Mouse (Mus musculus): ENCODE measurements around the gene Lrr1. TPM values are rescaled to one million over a fixed set of nuclear protein-coding genes. Genes with fewer than 3 reads are reported as not detected.

Lrr1 gene
- polyA plus RNA-seq, 1 experiment = 5.1 TPM

DNA sequence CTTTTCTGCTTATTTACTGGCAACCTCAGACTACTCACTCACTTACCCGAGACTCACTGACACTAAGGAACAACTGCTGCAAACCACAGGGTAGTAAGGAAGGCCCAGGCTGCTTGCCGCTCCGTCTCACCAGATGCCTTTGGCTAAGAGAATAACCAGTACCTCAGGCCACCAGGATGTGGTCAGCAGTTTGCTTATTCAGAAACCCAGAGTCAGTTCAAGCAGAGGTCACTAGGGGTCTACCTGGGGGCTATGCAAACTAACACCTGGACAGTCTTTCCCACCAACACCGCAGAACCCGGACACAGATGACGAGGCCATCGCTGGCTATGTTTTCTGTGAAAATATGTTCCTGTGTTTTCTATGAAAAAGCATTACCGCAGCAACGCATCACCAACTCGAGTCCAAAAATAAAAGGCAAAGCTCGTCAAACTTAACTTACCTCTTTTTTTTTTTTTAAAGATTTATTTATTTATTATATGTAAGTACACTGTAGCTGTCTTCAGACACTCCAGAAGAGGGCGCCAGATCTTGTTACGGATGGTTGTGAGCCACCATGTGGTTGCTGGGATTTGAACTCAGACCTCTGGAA lies 44.7 kb downstream of the Lrr1 start:
- H3K79me2 ChIP-seq (ENCODE audit: control insufficient read depth, insufficient read depth) = no peaks in the 10 kb centered on the region
- no peak for TF ChIP-seq MYOD1 (IDR thresholded peaks at IDR 0.05; ENCODE audit: control insufficient read depth in 1 of 3, insufficient read length in 2 of 3, low read depth in 2 of 3)
- TF ChIP-seq SRF (IDR thresholded peaks at IDR 0.05; ENCODE audit: control insufficient read depth, insufficient read length, low read depth) = no peak
- TF ChIP-seq REST (IDR thresholded peaks at IDR 0.05; ENCODE audit: insufficient read depth, insufficient read length) = no peak
- TF ChIP-seq TCF3 (IDR thresholded peaks at IDR 0.05; ENCODE audit: insufficient read length, low read depth) = no peak
- TF ChIP-seq POLR2AphosphoS2 (IDR thresholded peaks at IDR 0.05; ENCODE audit: insufficient read length, low read depth) = no peak
- TF ChIP-seq POLR2A (IDR thresholded peaks at IDR 0.05; ENCODE audit: insufficient read length, low read depth) = no peak
- TF ChIP-seq MAX (IDR thresholded peaks at IDR 0.05; ENCODE audit: low read depth) = no peak

DNA sequence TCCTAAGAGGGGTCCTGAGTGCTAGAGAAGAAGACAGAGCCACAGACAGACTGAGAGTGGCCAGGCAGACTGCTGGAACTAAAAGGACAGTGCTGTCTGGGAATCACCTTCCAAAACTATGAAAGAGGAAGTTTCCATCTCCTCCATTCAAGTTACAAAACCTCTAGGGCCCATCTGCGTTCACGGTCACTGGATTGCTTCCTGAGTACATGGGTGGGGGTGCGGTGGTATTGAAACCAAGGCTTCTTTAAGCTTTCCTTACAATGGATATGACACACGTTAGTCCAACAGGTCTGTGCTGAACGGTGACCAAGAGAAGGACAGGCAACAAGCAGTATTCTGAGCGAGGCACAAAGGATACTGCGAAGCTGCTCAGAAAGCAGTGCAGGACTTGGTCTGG lies 45.8 kb downstream of the Lrr1 start:
- Histone ChIP-seq H3K79me2 (ENCODE audit: control insufficient read depth, insufficient read depth) (no peaks in the 10 kb centered on the region), H3K36me3 (ENCODE audit: control insufficient read depth, insufficient read depth) (peaks cover 3% of the 10 kb centered on the region)

More for the DNA sequence above, 44.7 kb downstream of the Lrr1 start:
- Histone ChIP-seq H3K4me2 (ENCODE audit: low read depth) (no peak overlapping the region), H3K4me3 (no peak overlapping the region), H3ac (ENCODE audit: control insufficient read depth, insufficient read length) (no peak overlapping the region), H3K27me3 (ENCODE audit: control insufficient read depth, insufficient read depth, insufficient read length) (no peaks in the 10 kb centered on the region), H3K36me3 (ENCODE audit: control insufficient read depth, insufficient read depth) (peaks cover 3% of the 10 kb centered on the region)

DNA sequence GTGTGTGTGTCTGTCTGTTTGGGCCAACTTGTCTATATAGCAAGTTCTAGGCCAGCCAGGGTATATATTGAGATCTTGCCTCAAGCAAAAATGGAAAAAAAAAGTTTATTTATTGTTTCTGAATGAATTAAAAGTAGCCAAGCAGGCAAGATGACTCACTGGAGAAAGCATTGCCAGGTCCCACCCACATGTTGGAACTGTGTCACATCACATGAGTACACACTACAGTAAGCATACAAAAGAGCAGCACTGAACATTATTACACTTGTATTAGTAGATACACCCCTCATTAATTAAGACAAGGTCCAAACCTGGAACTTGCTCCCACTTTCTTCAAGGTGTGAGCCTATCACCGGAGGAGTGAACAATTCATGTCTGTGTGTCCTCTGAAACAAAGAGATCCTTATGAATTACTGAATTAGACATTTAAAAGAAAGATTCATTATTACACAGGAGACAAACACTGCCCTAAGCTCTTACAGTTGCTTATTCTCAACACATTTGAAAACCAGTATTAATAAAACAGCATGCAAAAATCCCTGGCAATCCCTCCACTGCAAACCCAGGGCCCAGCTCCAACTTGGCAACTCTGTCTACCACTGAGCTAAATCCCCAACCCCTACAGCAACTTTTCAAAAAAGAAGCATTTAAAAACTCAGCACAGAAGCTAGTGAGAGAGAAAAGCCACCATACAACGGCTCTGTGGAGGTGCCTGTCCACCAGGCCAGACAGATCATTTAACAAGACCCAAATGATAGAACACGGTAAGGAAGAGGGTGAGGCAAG lies 46.6 kb downstream of the Lrr1 start:
- TF ChIP-seq USF1 (IDR thresholded peaks at IDR 0.05; ENCODE audit: low read depth) (no peak), POLR2A (IDR thresholded peaks at IDR 0.05; ENCODE audit: insufficient read length, low read depth) (no peak), POLR2AphosphoS2 (IDR thresholded peaks at IDR 0.05; ENCODE audit: insufficient read length, low read depth) (no peak), TCF3 (IDR thresholded peaks at IDR 0.05; ENCODE audit: insufficient read length, low read depth) (no peak), TCF12 (IDR thresholded peaks at IDR 0.05; ENCODE audit: insufficient read depth, poor library complexity, severe bottlenecking) (no peak), REST (IDR thresholded peaks at IDR 0.05; ENCODE audit: insufficient read depth, insufficient read length) (no peak), E2F4 (IDR thresholded peaks at IDR 0.05; ENCODE audit: insufficient read depth) (no peak), MAX (IDR thresholded peaks at IDR 0.05; ENCODE audit: low read depth) (no peak), MYOG (IDR thresholded peaks at IDR 0.05; ENCODE audit: control insufficient read depth in 1 of 3, insufficient read depth in 1 of 3, insufficient read length in 2 of 3, low read depth in 2 of 3) (no peak), MYOD1 (IDR thresholded peaks at IDR 0.05; ENCODE audit: control insufficient read depth in 1 of 3, insufficient read length in 2 of 3, low read depth in 2 of 3) (no peak), CEBPB (IDR thresholded peaks at IDR 0.05; ENCODE audit: insufficient read depth, poor library complexity, severe bottlenecking) (no peak), SRF (IDR thresholded peaks at IDR 0.05; ENCODE audit: control insufficient read depth, insufficient read length, low read depth) (no peak)
- no peak overlapping the region for H3K4me2 ChIP-seq (ENCODE audit: low read depth)
- no peaks in the 10 kb centered on the region for H3K79me2 ChIP-seq (ENCODE audit: control insufficient read depth, insufficient read depth)
- no peak overlapping the region for H3ac ChIP-seq (ENCODE audit: control insufficient read depth, insufficient read length)
- H3K36me3 ChIP-seq (ENCODE audit: control insufficient read depth, insufficient read depth) = peaks cover 3% of the 10 kb centered on the region
- no peak overlapping the region for H3K4me3 ChIP-seq
- no peaks in the 10 kb centered on the region for H3K27me3 ChIP-seq (ENCODE audit: control insufficient read depth, insufficient read depth, insufficient read length)

More for the DNA sequence above, 45.8 kb downstream of the Lrr1 start:
- Histone ChIP-seq H3K4me3 (no peak overlapping the region), H3K27me3 (ENCODE audit: control insufficient read depth, insufficient read depth, insufficient read length) (no peaks in the 10 kb centered on the region), H3K4me2 (ENCODE audit: low read depth) (no peak overlapping the region), H3ac (ENCODE audit: control insufficient read depth, insufficient read length) (no peak overlapping the region)
- TF ChIP-seq POLR2A (IDR thresholded peaks at IDR 0.05; ENCODE audit: insufficient read length, low read depth) (no peak), SRF (IDR thresholded peaks at IDR 0.05; ENCODE audit: control insufficient read depth, insufficient read length, low read depth) (no peak), USF1 (IDR thresholded peaks at IDR 0.05; ENCODE audit: low read depth) (no peak), MAX (IDR thresholded peaks at IDR 0.05; ENCODE audit: low read depth) (no peak), MYOG (IDR thresholded peaks at IDR 0.05; ENCODE audit: control insufficient read depth in 1 of 3, insufficient read depth in 1 of 3, insufficient read length in 2 of 3, low read depth in 2 of 3) (no peak), POLR2AphosphoS2 (IDR thresholded peaks at IDR 0.05; ENCODE audit: insufficient read length, low read depth) (no peak), MYOD1 (IDR thresholded peaks at IDR 0.05; ENCODE audit: control insufficient read depth in 1 of 3, insufficient read length in 2 of 3, low read depth in 2 of 3) (no peak), E2F4 (IDR thresholded peaks at IDR 0.05; ENCODE audit: insufficient read depth) (no peak), TCF3 (IDR thresholded peaks at IDR 0.05; ENCODE audit: insufficient read length, low read depth) (no peak), TCF12 (IDR thresholded peaks at IDR 0.05; ENCODE audit: insufficient read depth, poor library complexity, severe bottlenecking) (no peak), REST (IDR thresholded peaks at IDR 0.05; ENCODE audit: insufficient read depth, insufficient read length) (no peak), CEBPB (IDR thresholded peaks at IDR 0.05; ENCODE audit: insufficient read depth, poor library complexity, severe bottlenecking) (no peak)

DNA sequence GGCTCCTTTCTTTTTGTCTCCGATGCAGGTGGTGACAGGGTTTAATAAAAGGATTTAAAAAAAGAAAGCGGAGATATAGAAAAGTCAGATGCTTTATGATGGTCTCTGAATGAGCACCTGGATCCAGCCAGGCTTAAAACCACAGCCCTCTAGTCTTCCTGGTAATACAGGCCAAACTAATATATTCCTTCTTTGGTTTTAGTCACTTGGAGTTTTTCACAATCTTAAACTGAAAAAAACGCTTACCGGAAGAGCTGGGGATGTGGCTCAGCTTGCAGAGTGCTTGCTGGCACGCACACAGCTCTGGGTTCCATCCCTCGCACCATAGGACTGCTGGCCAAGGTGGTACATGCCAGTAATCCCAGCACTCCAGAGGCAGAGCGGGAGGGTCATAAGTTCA lies 48.0 kb downstream of the Lrr1 start:
- H3K36me3 ChIP-seq (ENCODE audit: control insufficient read depth, insufficient read depth) = peaks cover 3% of the 10 kb centered on the region
- TF ChIP-seq MYOG (IDR thresholded peaks at IDR 0.05; ENCODE audit: control insufficient read depth in 1 of 3, insufficient read depth in 1 of 3, insufficient read length in 2 of 3, low read depth in 2 of 3) (no peak), TCF3 (IDR thresholded peaks at IDR 0.05; ENCODE audit: insufficient read length, low read depth) (no peak), E2F4 (IDR thresholded peaks at IDR 0.05; ENCODE audit: insufficient read depth) (no peak), MYOD1 (IDR thresholded peaks at IDR 0.05; ENCODE audit: control insufficient read depth in 1 of 3, insufficient read length in 2 of 3, low read depth in 2 of 3) (no peak), REST (IDR thresholded peaks at IDR 0.05; ENCODE audit: insufficient read depth, insufficient read length) (no peak), POLR2A (IDR thresholded peaks at IDR 0.05; ENCODE audit: insufficient read length, low read depth) (no peak), TCF12 (IDR thresholded peaks at IDR 0.05; ENCODE audit: insufficient read depth, poor library complexity, severe bottlenecking) (no peak), CEBPB (IDR thresholded peaks at IDR 0.05; ENCODE audit: insufficient read depth, poor library complexity, severe bottlenecking) (no peak), MAX (IDR thresholded peaks at IDR 0.05; ENCODE audit: low read depth) (no peak), SRF (IDR thresholded peaks at IDR 0.05; ENCODE audit: control insufficient read depth, insufficient read length, low read depth) (no peak), USF1 (IDR thresholded peaks at IDR 0.05; ENCODE audit: low read depth) (no peak), POLR2AphosphoS2 (IDR thresholded peaks at IDR 0.05; ENCODE audit: insufficient read length, low read depth) (no peak)

More for the DNA sequence above, 48.0 kb downstream of the Lrr1 start:
- no peak overlapping the region for H3ac ChIP-seq (ENCODE audit: control insufficient read depth, insufficient read length)
- H3K27me3 ChIP-seq (ENCODE audit: control insufficient read depth, insufficient read depth, insufficient read length) = no peaks in the 10 kb centered on the region
- no peak overlapping the region for H3K4me2 ChIP-seq (ENCODE audit: low read depth)
- no peak overlapping the region for H3K4me3 ChIP-seq
- no peaks in the 10 kb centered on the region for H3K79me2 ChIP-seq (ENCODE audit: control insufficient read depth, insufficient read depth)

Measured in myocyte (in vitro differentiated cells).